Mouse (Mus musculus) liver, embryonic 14.5 days (tissue): ENCODE data around the gene Cmip.

Experiments
- CTCF ChIP-seq: IDR thresholded peaks from 2 replicates; pipeline ENCODE4 v1.5.1; 2016; ENCODE audit warnings: antibody characterized with exemption, low read depth, control low read depth
- EP300 ChIP-seq: IDR thresholded peaks from 2 replicates; pipeline ENCODE4 v1.6.1; 2016; ENCODE audit warnings: antibody characterized with exemption, low read depth

DNA sequence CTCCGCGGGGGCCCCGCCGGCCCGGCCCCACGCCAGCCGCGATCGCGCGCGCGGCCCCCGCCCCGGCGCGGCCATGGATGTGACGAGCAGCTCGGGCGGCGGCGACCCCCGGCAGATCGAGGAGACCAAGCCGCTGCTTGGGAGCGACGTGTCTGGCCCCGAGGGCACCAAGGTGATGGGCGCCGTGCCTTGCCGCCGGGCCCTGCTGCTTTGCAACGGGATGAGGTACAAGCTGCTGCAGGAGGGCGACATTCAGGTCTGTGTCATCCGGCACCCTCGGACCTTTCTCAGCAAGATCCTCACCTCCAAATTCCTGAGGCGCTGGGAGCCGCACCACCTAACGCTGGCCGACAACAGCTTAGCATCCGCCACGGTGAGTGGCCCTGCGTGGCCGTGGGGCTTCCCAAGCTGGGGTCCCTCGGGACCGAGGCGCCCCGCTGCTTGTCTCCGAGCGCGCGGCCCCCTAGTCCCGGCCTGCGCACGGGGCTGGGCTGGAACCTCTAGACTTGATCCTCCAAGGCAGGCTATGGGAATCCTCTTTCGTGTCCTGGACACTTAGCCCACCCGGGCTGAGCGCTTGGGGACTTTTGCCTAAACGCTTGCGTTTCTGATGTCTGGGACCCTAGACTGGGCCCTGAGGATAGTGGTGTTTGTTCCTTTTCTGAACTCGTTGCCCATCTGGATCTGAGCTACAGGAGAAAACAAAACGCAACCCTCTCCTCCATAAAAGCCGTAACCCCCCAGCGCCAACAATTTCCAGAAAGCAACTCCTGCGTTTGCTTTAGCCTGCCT is at the start of gene Cmip:
- no peak for TF ChIP-seq CTCF
- no peak for TF ChIP-seq EP300
